Mouse (Mus musculus): ENCODE measurements around the gene Gm128.

GRCm38 (mm10) chr3:95246465-95247231, 5.2 kb upstream of the Gm128 start:
- TF ChIP-seq TCF3 (IDR thresholded peaks at IDR 0.05; ENCODE audit: insufficient read length, low read depth) (no peak), TCF12 (IDR thresholded peaks at IDR 0.05; ENCODE audit: insufficient read depth, poor library complexity, severe bottlenecking) (no peak), POLR2A (IDR thresholded peaks at IDR 0.05; ENCODE audit: insufficient read length, low read depth) (no peak), MAX (IDR thresholded peaks at IDR 0.05; ENCODE audit: low read depth) (no peak), MYOD1 (IDR thresholded peaks at IDR 0.05; ENCODE audit: control insufficient read depth in 1 of 3, insufficient read length in 2 of 3, low read depth in 2 of 3) (no peak)
